Mouse (Mus musculus) gastrocnemius, postnatal 4 days (tissue): ENCODE data around the gene Vwf. TPM values are rescaled to one million over a fixed set of nuclear protein-coding genes. Genes with fewer than 3 reads are reported as not detected.

Source experiments
- DNase-seq, 2 experiments: peaks; one replicate each; pipeline ENCODE4 v3.0.0; 2021 to 2022; ENCODE audit warnings: low spot score in 2 of 2, mixed read lengths in 2 of 2
- long read RNA-seq, 2 experiments: library from polyadenylated mRNA; stranded (forward); transcript quantifications; one replicate each; pipeline ENCODE4 v2.0.0; 2021
- total RNA-seq, 2 experiments: library from RNA; stranded (reverse); gene quantifications; 2 replicates each; pipeline ENCODE4 v1.2.3; 2021

Gene Vwf
- 10 to 100 TPM; 26.3 to 26.7 TPM for total RNA-seq
- long read RNA-seq, experiment 1, full-length matches to known transcripts = 3 of 17 reads
- long read RNA-seq, experiment 1, partial matches to known transcripts = 13 of 17 reads
- long read RNA-seq, experiment 1, other reads (novel, unspliced or antisense) = 1 of 17 reads
- long read RNA-seq, experiment 2, full-length matches to known transcripts = 7 of 26 reads
- long read RNA-seq, experiment 2, partial matches to known transcripts = 16 of 26 reads
- long read RNA-seq, experiment 2, other reads (novel, unspliced or antisense) = 3 of 26 reads

GRCm38 (mm10) chr6:125546474-125546873 lies at the start of gene Vwf:
Gene Vwf, plus strand, starts transcription at chr6:125546774.
- no peak for DNase-seq

- DNase-seq = peak in 1 of 2 experiments; percentile 41
Measured at GRCm38 (mm10) chr6:125498062-125498461, 48.5 kb upstream of the Vwf start.

GRCm38 (mm10) chr6:125503186-125503802 lies 43.3 kb upstream of the Vwf start:
- DNase-seq = no peak

- no peak for DNase-seq
Measured at GRCm38 (mm10) chr6:125504622-125505355, 41.8 kb upstream of the Vwf start.

GRCm38 (mm10) chr6:125506427-125506826 lies 40.1 kb upstream of the Vwf start:
- no peak for DNase-seq

GRCm38 (mm10) chr6:125509783-125510182 lies 36.8 kb upstream of the Vwf start:
- DNase-seq = no peak

GRCm38 (mm10) chr6:125510645-125511044 lies 35.9 kb upstream of the Vwf start:
- no peak for DNase-seq

GRCm38 (mm10) chr6:125511196-125511595 lies 35.4 kb upstream of the Vwf start:
- DNase-seq = no peak

- peak in 1 of 2 experiments; percentile 50 for DNase-seq
Measured at GRCm38 (mm10) chr6:125512950-125513596, 33.5 kb upstream of the Vwf start.

- DNase-seq = no peak
Measured at GRCm38 (mm10) chr6:125515503-125516315, 30.9 kb upstream of the Vwf start.

- DNase-seq = no peak
Measured at GRCm38 (mm10) chr6:125521558-125522193, 24.9 kb upstream of the Vwf start.

- no peak for DNase-seq
Measured at GRCm38 (mm10) chr6:125524027-125524426, 22.5 kb upstream of the Vwf start.

GRCm38 (mm10) chr6:125526066-125526465 lies 20.5 kb upstream of the Vwf start:
- no peak for DNase-seq

- DNase-seq = no peak
Measured at GRCm38 (mm10) chr6:125528614-125529200, 17.9 kb upstream of the Vwf start.

GRCm38 (mm10) chr6:125529479-125529878 lies 17.1 kb upstream of the Vwf start:
- no peak for DNase-seq

- DNase-seq = no peak
Measured at GRCm38 (mm10) chr6:125533104-125533650, 13.4 kb upstream of the Vwf start.

GRCm38 (mm10) chr6:125534990-125535389 lies 11.6 kb upstream of the Vwf start:
- DNase-seq = no peak

GRCm38 (mm10) chr6:125538469-125538868 lies 8.1 kb upstream of the Vwf start:
- no peak for DNase-seq

GRCm38 (mm10) chr6:125539423-125539822 lies 7.2 kb upstream of the Vwf start:
- DNase-seq = no peak

- DNase-seq = no peak
Measured at GRCm38 (mm10) chr6:125540199-125540598, 6.4 kb upstream of the Vwf start.
